Mouse (Mus musculus) thymus, adult 2 months (tissue): ENCODE data around the gene Cdh4.

ENCODE experiments used
- CTCF ChIP-seq: fragments of 200-500 bp; IDR thresholded peaks from 2 replicates; pipeline ENCODE4 v1.5.1; 2012; ENCODE audit warnings: mild to moderate bottlenecking, control low read depth, low read length, moderate library complexity, borderline replicate concordance; ENCODE audit not compliant: control insufficient read depth, poor library complexity, insufficient read depth; ENCODE audit errors: extremely low read depth
- POLR2A ChIP-seq: fragments of 200-500 bp; IDR thresholded peaks from 2 replicates; pipeline ENCODE4 v1.6.1; 2012; ENCODE audit warnings: mild to moderate bottlenecking, low read length, control low read depth, moderate library complexity; ENCODE audit not compliant: control insufficient read depth, poor library complexity, insufficient read depth; ENCODE audit errors: extremely low read depth

DNA sequence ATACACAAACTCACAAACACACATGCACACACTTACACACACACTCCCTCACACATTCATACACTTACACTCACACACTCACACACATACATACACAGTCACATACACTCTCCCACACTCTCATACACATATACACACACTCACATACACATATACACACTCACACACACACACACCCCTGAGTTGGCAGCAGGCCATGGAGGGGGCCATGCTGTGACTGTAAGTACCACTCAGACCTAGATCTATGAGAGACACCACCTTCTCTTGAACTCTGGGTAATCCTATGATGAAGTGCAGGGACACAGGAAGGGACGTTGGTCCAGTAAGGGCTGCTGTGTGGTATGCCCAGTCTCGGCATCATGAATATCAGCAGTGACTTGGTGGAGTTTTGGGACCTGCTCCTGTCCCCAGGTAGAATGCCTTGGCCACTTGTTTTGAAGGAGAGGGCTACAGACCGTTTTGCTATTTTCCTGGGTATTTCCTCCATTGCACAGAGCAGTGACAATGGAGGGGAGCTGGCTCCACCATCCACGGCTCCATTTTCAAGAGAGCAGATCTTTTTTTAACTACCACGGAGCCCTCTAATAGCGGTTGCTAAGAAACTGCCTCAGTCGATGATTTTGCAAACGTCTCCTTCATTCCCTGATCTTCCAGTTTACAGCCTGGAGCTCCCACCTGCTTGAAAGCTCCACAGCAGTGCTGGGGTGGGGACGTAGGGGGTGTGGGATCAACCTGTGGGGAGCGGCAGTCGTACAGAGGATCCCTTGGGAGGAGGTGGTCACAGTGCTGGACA lies 371.0 kb downstream of the Cdh4 start:
- no peak for TF ChIP-seq CTCF
- no peak for TF ChIP-seq POLR2A
